Mouse (Mus musculus) urinary bladder, adult 18-20 months (tissue): Measurements from ENCODE around the gene Slit1.

ENCODE experiments used
- DNase-seq, 2 experiments: peaks; one replicate each; pipeline ENCODE4 v3.0.0; 2022; ENCODE audit warnings: low spot score in 2 of 2, mixed read lengths in 2 of 2

Slit1 gene

DNA sequence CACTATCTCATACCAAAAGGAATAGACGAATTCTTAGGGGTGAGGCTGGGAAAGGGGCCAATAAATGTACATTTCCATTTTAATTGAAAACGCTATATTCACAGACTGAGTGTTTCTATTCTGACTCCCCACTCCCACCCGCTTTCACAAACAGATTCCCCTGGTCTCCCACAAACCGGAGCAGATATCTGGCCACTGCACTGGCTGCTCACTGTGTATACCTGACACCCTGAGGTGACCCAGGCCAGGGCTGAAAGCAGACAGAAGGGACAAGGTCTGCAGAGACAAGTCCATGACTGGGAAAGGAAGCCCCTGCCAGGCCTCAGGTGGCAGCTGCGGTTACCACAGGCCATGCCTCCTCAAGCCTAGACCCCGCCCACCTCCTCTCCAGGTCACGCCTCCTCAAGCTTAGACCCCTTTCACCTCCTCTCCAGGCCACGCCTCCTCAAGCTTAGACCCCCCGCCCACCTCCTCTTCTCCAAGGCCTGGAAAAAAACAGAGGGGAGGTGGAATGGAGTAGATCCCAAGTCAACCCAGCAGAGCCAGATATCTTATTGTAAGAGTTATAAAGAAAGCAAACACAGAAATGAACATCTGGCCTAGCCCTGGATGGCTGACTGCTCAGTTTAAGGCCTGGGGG is 18.5 kb downstream of the Slit1 start:
- DNase-seq = no peak

DNA sequence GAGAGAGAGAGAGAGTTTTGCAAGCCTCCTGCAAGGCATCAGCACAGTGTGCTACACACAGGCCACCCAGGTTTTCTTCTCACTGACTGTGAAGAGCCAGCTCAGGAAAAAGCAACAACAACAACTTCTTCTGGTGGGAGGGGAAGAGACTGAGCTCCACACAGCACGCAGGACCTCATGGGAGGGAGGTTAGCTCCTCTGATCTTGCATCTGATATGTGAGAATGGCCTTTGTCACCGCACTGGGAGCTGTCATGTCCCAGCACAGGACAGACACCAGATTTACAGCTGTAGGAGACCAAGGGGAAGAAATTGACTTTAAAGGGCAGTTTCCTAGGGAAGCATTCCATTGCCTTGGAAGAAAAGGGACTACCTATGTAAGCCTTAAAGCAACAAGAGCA is 20.1 kb downstream of the Slit1 start:
- no peak for DNase-seq

DNA sequence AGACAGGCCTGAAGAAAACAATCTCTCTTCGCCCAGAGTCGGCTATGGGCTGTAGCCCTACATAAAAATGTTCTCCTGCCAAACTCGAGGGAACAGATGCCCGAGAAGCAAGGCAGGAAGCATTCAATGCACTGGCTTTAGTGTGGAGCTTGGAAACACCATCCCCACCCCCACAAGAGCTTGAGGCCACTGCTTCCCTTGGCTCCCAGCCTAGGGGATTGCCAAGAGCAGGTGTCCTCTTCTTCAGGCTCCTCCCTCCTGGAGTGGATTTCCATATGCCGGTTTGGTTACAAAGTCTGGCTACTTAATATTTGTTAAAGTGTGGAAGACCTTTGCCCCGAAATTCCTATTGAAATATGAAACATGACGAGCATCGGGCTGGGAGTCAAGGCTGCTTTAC is 24.0 kb downstream of the Slit1 start:
- no peak for DNase-seq

DNA sequence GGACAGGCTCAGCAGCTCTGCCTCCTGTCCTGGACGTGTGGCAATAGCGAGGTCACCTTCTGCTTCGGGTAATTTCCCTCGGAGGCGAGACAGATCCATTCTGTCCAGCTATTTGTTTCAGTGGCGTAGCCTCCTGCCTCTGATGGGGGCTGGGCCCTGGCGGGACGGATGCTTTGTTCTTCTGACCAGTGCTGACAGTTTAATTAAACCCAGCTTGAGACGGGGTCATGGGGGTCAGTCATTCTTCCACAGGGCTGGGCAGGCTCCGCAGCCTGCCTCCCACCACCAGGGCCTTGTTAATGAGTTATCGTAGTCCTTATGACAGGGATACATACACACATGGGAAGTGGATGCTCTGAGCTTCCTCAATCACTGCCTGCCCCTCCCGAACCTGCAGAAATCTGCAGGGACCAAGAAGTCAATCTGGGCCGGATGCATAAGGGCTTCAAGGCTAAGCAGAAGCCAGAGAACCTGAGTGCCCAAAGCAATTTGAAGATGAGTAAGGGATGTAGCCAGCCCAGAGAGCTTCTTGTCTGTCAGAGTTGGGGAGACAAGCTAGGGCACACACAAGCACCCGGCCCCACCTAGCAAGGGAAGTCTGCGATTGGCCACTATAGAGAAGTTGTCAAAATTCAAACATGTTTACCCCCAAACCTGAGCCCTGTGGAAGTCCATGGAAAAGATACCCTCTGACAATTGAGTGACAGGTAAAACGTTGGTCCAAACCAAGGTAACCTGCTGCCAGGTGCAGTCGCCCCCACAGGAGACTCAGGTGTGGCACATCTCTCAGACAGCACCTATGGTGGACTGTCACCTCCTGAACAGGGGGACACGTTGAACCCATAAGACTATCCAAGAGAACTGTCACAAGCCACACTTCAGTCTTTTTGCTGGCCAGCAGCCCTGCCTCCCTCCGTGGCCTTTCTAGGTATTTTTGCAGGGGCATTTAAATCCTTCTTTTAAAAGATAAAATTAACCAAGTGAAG is 26.9 kb downstream of the Slit1 start:
- DNase-seq = no peak

DNA sequence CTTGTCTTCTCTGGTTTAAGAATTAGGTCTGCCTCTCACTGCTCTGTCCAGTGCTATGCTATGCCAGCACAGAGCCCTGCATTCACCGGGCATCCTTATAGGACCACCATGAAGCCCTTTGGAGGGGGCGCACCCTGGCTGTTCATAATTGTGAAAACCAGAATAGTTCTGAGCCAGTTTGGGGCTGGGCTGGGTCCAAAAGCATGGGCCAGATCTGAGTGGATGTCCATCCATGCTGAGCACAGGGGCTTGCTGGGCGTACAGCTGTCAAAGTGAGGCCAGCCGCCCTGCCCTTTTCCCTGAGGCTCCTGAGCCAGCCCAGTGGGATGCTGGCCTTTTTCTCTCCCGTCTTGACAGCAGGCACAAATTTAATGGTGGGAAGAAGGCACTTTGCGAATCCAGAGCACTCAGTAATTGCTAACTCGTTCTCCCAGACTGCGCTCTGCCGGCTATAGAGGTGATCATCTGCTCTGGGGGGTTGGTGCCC is 29.0 kb downstream of the Slit1 start:
- DNase-seq = no peak

DNA sequence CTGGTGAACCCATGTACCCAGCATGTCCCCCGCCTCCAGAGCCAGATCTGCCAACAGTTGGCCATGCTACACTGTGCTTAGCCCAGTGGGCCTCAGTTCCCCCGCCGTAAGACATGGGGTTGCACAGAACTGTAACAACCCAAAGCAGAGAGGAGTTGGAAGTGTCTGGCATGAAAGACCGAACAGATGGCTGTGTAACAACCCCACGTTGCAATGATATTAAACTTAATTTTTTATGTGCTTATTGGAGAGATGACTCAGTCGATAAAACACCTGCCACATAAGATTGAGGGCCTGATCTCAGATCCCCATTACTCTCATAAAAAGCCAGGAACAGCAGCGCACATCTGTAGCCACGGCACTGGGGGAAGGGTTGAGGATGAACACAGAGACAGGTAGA is 30.6 kb downstream of the Slit1 start:
- DNase-seq = no peak

DNA sequence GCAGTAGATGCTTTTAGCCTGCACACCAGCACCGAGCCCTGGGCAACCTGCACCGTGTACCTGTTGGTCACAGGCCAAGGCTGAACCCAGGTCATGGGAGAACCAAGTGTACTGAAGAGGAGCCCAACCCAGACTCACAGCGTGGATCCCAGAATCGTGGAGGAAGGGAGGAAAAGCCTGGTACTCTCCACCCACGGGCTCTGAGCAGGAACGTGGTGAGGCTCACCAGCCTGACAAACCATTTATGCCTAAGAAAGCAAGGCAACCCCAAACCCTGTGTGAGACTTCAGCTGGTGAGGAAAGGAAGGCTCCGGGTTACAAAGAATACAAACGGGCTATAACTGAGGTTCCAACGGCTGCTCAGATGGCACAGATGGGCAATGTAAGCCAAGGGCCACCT is 31.8 kb downstream of the Slit1 start:
- DNase-seq = no peak

DNA sequence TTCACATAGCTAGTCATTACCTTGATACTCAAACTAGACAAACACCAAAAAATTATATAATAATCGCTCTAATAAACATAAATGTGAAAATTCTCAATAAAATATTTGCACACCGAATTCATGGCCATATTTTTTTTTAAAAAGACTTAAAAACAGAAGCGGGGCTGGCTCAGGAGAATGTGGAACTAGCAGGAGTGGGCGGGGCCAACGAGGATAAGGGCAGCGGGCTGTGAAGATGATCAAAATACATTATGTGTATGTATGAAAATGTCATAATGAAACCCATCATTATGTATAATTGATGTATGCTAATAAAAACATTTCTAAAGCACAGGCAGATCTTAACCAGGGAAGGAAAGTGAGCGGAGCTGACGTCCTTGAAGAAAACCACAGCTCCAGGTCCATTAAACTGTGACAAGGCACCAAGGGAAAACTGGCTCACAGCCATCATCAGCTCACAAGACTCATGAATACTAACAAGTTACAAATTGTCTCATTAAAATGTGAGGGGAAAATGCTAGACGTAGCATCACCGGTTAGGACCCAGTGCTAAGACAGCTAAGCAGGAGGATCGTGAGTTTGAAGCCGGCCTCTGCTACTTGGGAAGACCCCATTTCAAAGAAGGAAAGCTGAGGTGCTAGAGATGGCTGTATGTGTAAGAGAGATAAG is 33.8 kb downstream of the Slit1 start:
- DNase-seq = no peak

DNA sequence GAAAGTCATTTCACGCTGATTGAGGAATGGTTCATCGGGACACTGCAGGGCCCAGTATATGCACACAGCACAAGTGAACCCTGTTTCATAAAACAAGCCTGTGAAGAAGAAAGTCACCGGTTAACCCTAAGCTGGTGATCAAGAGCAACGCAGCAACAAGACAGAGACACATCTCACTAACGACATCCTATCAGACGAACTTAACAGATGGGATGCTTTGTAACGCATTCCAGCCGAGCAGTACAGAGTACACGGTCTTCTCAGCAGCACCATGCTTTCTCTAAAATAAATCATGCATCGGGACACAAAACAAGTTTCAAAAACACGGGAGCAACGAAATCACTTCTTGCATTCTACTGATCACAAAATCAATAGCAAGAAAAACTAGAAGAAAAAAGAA is 35.6 kb downstream of the Slit1 start:
- DNase-seq = no peak

DNA sequence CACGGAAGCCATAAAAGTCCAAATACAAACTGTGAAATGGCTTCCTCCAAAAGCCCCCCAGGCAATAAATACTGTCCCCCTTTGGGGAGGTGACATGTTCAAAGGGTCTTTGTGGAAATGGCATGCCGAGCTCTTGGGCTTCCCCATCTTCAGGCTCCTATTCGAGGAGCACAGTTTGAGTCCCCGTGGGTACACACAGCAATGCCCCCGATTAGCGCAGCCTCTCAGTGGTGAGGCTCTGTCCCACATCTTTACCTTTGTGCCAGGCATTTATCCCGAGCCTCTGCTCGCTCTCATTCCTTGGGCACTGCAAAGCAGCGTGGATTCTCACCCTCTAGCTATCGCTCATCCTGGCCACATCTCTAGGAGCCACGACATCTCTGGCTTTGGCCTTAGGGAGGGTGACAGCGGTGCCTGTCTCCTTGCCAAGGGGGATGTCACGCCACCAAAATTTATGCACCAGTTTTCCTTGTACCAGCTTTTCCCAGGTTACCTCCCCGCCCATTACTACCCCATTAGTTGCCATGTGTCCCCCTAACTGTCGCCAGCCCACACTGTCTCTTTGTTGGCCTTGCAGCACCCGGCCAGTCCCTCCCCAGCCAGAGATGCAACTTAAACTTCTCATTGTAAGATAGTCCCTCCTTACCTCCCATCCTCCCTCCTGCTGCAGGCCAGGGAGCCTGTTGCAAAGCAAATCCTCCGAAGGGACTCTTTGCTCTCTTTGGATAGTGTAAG is 37.2 kb downstream of the Slit1 start:
- no peak for DNase-seq

DNA sequence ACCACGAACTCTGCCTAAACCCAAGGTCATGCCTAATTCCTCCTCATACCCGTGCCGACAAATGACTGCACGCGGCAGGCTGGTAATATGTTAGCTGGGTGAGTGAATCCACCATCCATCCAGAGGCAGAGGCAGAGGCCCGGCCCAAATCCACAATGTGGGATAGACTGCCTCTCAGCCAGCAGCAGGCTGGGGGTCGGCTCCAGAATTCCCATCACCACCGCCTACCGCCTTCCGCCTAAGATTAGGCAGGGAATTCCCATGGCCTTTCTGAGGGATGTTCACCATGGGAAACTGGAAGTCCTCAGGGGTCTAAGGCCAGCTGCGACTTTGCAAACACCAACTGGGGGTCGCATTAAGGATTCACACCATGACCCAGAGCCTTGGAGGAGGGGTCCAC is 38.0 kb downstream of the Slit1 start:
- no peak for DNase-seq

DNA sequence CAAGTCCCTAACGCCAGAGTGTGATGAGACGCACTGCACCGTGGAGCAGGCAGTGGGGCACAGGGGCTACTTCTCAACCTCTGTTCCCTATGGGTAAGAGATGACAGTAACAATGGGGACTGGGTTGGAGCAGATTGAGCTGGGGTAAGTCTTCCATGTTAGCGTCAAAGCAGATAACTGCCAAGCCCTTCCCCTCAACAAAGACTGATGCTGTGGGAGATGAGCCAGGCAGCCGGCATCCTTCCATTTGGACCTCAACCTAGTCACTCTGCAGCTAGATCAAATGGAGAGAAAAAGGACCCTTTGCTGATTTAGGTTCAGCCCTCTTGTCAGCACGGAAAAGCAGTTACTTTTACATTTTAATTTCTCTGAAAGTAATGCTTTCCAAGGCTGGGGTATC is 40.8 kb downstream of the Slit1 start:
- no peak for DNase-seq

DNA sequence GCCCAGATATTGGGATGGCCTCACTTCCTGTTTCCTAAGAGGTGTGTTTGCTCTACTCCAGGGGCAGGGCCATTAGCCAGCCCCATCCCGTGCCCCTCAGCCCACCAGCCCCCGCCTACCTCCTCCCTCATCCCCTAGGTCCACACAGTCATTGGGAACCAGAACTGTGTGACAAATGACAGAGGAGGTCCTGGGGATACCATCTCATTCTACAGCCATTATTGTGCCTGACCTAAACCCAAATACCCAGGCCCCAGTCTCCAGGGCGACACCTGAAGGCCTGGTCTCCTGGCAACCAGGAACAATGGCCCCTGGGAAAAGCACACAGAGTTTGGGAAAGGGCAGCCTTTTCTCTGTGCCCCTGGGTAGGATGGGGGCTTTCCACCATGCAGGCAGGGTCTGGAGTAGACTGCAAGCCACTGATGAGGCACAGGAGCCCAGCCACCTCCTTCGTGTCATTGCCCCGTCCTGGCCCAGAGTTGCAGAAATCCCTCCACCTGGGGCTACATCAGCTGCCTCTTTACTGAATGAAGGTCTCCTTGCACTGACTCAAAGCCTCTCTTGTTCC is 44.5 kb downstream of the Slit1 start:
- DNase-seq = no peak

DNA sequence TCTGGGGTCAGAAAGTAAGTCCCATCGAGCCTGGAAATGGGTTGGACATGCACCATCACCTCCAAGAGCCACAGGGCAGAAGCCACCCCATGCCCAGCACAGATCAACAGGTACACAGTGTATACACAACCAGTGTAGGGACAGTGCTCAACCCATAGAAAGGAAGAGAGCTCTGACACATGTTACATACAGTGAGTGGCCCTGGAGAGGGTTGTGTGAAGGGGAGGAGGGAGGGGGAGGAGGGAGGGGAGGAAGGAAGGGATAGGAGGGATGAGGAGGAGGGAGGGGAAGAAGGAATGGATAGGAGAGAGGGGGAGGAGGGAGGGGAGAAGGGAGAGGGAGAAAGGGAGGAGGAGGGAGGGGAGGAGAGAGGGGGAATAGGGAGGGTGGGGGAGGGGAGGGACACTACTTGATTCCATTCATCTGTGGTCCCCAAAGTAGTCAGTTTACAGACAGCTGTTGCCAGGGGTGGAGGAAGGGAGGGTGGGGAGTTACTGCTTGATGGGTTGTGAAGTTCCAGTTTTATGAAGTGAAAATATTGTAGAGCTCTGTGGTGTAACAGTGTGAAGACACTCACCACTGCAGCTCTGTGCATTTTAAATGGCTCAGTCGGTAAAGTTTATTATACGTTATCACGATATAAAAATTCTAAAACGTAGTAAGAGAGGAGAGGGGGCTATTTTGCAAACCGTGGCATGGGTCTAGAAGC is 45.5 kb downstream of the Slit1 start:
- no peak for DNase-seq

DNA sequence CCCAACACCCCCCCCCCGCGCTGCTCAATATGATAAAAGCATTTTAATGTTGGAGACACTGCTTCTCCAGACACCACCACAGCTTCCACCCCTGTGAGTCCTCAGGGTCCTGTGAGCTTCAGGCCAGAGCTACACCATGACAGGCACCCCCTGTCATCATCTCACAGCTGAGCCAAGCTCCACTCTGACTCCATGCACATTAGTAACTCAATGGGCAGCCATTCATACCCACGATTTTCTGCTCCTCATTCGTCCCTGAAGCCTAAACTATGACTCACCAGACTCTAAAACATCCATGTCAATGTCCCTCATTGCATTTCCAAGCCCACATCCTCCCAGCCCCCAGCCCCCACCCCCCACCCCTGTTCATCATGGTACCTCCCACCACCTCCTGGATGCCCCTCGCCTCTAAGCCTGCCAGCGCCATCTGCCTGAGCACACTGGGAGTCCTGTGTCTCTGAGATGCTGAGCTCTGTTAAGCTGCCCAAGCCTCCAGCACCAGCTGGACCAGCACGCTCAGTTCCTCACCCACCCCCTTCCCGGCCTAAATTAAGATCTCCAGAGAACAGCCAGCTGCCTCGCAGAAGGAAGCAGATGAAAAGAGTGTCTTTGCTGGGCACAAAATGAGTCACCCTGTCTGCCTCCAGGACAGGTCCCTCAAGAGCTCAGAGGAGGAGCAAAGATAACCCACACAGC is 46.2 kb downstream of the Slit1 start:
- DNase-seq = no peak

DNA sequence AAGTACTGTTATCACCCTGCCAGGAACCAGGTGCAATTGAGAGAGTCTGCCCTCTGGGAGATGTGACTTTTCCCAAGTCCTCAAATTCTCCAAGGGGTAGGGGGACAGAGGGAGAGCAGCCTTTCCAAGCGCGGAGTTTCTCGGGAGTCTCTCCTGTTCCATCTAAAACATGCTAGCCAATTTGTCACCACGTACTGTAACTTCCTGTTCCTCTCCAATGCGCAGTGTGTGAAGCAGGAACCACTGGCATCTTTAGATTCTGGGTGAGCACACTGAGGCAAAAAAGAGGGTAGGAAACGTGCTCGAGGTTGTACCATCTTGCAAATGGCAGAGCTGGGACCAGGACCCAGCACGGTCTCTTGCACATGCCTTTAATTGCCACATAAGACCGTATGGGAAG is 47.0 kb downstream of the Slit1 start:
- DNase-seq = no peak

DNA sequence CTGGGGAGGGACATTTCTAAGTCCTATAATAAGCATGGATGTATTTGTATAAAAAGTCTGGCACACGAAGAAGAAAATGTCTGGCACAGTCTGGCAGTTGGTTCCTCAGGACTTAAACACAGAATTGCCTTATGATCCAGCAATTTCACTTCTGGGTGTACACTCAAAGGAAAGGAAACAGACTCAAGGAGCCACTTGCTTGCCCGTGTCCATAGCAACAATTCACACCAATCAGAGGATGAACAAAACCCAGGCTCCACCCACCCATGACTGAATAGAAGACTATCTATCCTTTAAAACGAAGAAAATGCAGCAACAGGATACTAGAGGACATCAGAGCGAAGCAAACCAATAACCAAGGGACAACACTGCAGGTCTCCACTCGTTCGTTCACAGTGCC is 48.4 kb downstream of the Slit1 start:
- DNase-seq = no peak

DNA sequence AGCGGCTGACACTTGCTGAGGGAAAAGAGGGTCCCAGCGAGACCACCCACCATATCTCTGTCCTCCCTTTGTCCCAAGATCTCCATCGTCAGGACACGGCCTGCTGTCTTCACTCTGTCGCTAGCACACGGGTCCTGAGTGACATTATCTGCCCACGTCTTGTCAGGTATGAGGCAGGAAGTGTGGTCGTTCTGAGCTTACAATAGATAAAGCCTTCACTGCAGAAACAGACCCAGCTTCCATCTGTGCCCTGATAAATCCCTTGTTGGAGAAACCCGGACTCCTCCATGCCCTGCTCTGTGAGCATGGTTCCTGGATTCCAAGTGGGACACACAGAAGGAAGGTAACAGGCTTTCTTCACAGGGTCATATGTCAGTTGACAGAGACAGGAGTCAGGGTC is 48.9 kb downstream of the Slit1 start:
- no peak for DNase-seq

DNA sequence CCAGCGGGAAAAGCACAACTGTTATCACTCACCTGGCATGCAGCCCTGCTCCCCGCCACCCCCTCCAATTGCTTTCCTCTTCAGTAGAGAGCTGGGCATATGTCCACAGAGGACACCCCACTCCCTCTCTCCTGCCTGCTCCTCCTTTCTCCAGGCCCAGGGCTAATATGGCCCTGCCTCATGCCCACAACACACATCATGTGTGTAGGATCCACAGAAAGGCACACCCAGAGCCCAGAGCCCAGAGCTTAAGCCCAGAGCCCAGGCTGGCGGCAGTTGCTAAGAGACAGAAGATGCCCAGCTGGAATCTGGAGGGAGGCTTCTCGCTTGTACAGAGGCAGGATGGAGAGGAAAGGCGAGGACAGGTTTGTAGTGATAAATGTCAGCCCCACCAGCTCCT is 49.7 kb downstream of the Slit1 start:
- DNase-seq = no peak

DNA sequence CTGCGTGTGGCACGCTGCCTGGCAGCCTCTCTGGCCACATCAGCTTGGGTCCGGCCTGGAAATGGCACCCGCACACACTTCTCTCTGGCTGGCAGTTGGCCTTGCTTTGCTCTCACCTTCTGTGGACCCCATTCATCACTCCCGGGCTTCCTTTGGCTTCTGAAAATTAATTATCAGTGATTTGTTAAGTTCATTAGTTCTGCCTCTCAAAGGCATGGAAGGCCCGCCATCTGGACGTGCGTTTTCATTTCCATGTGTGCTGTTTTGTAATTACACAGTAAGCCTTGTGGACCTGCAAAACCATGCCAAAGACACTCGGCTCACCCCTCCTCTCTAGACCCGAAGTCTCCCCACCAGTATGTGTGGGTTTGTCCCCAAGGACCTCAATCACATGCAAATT is 53.4 kb downstream of the Slit1 start:
- no peak for DNase-seq
